Mouse (Mus musculus) layer of hippocampus, adult 2 months (tissue): ENCODE measurements around the gene Il2rb. TPM values are rescaled to one million over a fixed set of nuclear protein-coding genes. Genes with fewer than 3 reads are reported as not detected.

ENCODE experiments used
- DNase-seq, 2 experiments: peaks; one replicate each; pipeline ENCODE4 v3.0.0; 2022; ENCODE audit warnings: low spot score in 2 of 2
- H3K27ac ChIP-seq: fragments of 200-600 bp; 2 replicates; pipeline ENCODE4 v1.8.1; 2022
- H3K4me3 ChIP-seq: fragments of 200-600 bp; 2 replicates; pipeline ENCODE4 v1.8.1; 2022; ENCODE audit warnings: mild to moderate bottlenecking
- CTCF ChIP-seq: fragments of 200-600 bp; conservative IDR thresholded peaks from 2 replicates; pipeline ENCODE4 v1.8.1; 2022; ENCODE audit warnings: antibody characterized with exemption, mild to moderate bottlenecking, moderate library complexity
- long read RNA-seq, 2 experiments: library from polyadenylated mRNA; stranded (forward); transcript quantifications; one replicate each; pipeline ENCODE4 v2.0.0; 2021; ENCODE audit warnings: borderline mapping rate in 2 of 2
- total RNA-seq, 2 experiments: library from RNA; stranded (reverse); gene quantifications; 2 replicates each; pipeline ENCODE4 v1.2.3; 2021

Il2rb gene
- total RNA-seq, result under 1 TPM in 1 of 2 experiments, not detected in 1; 0.20 TPM
- long read RNA-seq, experiment 1, result 0 reads
- long read RNA-seq, experiment 2, result 0 reads

- TF ChIP-seq CTCF, result no peak
- no peak within 1 kb of the TSS for H3K4me3 ChIP-seq
- no peak within 1 kb of the TSS for H3K27ac ChIP-seq
- no peak for DNase-seq
These were observed at the start of gene Il2rb for GRCm38 (mm10) chr15:78494968-78495406. TSS of gene Il2rb (minus strand) at chr15:78495271.

- no peak for DNase-seq
- peak within 1 kb of the TSS; percentile 96 for H3K27ac ChIP-seq
- no peak for TF ChIP-seq CTCF
- peak within 1 kb of the TSS; percentile 60 for H3K4me3 ChIP-seq
These were observed 49.5 kb upstream of the Il2rb start, which contains the start of gene Sstr3 for GRCm38 (mm10) chr15:78544561-78545001. TSS of gene Sstr3 (minus strand) at chr15:78544685.

GRCm38 (mm10) chr15:78544041-78544440 is 49.0 kb upstream of the Il2rb start:
- peak overlapping the region; percentile 96 for H3K27ac ChIP-seq
- no peak for TF ChIP-seq CTCF
- no peak for DNase-seq
- H3K4me3 ChIP-seq, result peak overlapping the region; percentile 60

GRCm38 (mm10) chr15:78542767-78543303 is 47.8 kb upstream of the Il2rb start:
- no peak for DNase-seq
- Histone ChIP-seq H3K27ac (peak overlapping the region; percentile 96), H3K4me3 (peak overlapping the region; percentile 60)
- no peak for TF ChIP-seq CTCF

- Histone ChIP-seq H3K4me3 (peak overlapping the region; percentile 60), H3K27ac (peak overlapping the region; percentile 70)
- TF ChIP-seq CTCF, result no peak
- no peak for DNase-seq
These were observed 47.2 kb upstream of the Il2rb start for GRCm38 (mm10) chr15:78542098-78542766.

GRCm38 (mm10) chr15:78541606-78542005 is 46.5 kb upstream of the Il2rb start:
- H3K4me3 ChIP-seq, result peak overlapping the region; percentile 60

GRCm38 (mm10) chr15:78541036-78541435 is 46.0 kb upstream of the Il2rb start:
- no peak for TF ChIP-seq CTCF
- peak overlapping the region; percentile 70; the same call in 1 of the 2 replicates for H3K27ac ChIP-seq
- H3K4me3 ChIP-seq, result peak overlapping the region; percentile 60; the same call in 1 of the 2 replicates
- no peak for DNase-seq

More at GRCm38 (mm10) chr15:78541606-78542005, 46.5 kb upstream of the Il2rb start:
- no peak for TF ChIP-seq CTCF
- peak overlapping the region; percentile 70 for H3K27ac ChIP-seq
- DNase-seq, result no peak

- H3K27ac ChIP-seq, result no peak overlapping the region
- no peak overlapping the region for H3K4me3 ChIP-seq
- TF ChIP-seq CTCF, result no peak
- no peak for DNase-seq
These were observed 40.8 kb upstream of the Il2rb start for GRCm38 (mm10) chr15:78535723-78536421.

- DNase-seq, result no peak
- TF ChIP-seq CTCF, result no peak
- no peak overlapping the region for H3K4me3 ChIP-seq
- no peak overlapping the region for H3K27ac ChIP-seq
These were observed 38.3 kb upstream of the Il2rb start for GRCm38 (mm10) chr15:78533346-78533835.

- H3K27ac ChIP-seq, result 0 out of 2 replicates have a peak overlapping the region, but pooled peaks have one; percentile 9
- TF ChIP-seq CTCF, result no peak
These were observed 37.7 kb upstream of the Il2rb start for GRCm38 (mm10) chr15:78532566-78533345.

GRCm38 (mm10) chr15:78531901-78532469 is 36.9 kb upstream of the Il2rb start:
- H3K27ac ChIP-seq, result peak overlapping the region; percentile 93
- DNase-seq, result peak; percentile 99
- peak; percentile 85 for TF ChIP-seq CTCF
- peak overlapping the region; percentile 52 for H3K4me3 ChIP-seq

More at GRCm38 (mm10) chr15:78532566-78533345, 37.7 kb upstream of the Il2rb start:
- no peak for DNase-seq
- no peak overlapping the region for H3K4me3 ChIP-seq

GRCm38 (mm10) chr15:78531451-78531720 is 36.3 kb upstream of the Il2rb start:
- DNase-seq, result no peak
- TF ChIP-seq CTCF, result no peak
- peak overlapping the region; percentile 93 for H3K27ac ChIP-seq
- peak overlapping the region; percentile 52; the same call in 1 of the 2 replicates for H3K4me3 ChIP-seq
